Mouse (Mus musculus): ENCODE data around the gene Adamts13. TPM values are rescaled to one million over a fixed set of nuclear protein-coding genes. Genes with fewer than 3 reads are reported as not detected.
A peak's percentile ranks its signal among the peaks of the same experiment; 100 is the strongest.

The Adamts13 gene
- polyA plus RNA-seq, 1 experiment from 2014 or later: 0.20 TPM

DNA sequence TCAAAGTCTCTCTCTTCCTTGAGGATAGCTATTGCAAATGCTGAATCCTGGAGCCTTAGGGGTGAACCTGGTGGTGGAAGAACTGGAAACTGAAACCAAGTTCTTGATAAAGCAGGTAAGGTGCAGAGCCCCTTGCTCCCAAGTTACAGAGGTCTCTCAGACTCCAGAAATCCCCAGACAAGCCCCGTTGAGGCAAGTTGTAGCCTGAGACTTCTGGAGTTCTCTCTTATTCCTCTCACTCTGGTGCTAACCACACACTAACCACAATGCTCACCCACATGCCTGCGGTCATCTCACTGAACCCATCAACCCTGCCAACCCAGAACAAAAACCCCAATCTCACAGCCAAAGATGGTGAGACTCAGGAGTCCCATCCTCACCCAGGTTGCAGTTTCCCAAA is 37.9 kb upstream of the Adamts13 start:
- Histone ChIP-seq H3K9ac (ENCODE audit: low read depth, low read length) (no peak overlapping the region), H3K27me3 (replicated peaks; ENCODE audit: control insufficient read depth, insufficient read depth, low read length) (no peaks in the 10 kb centered on the region), H3K4me2 (replicated peaks; ENCODE audit: low read depth) (no peak overlapping the region), H3K27ac (ENCODE audit: low read depth, low read length) (peak overlapping the region; percentile 21; the same call in 1 of the 2 replicates), H3K36me3 (ENCODE audit: control insufficient read depth, insufficient read depth) (peaks cover 8% of the 10 kb centered on the region; the same call in 1 of the 2 replicates), H3K9me3 (ENCODE audit: control insufficient read depth) (no peaks in the 10 kb centered on the region), H3K4me1 (replicated peaks; ENCODE audit: control insufficient read depth, insufficient read depth, low read length) (peaks cover 6% of the 10 kb centered on the region; the same call in 1 of the 2 replicates), H3K4me3 (ENCODE audit: low read depth, low read length) (no peak overlapping the region)
- no peak for ATAC-seq
- 77% methylated on average over 2 of the region's 2 CpGs for WGBS
- no peak for TF ChIP-seq CTCF (IDR thresholded peaks at IDR 0.05; ENCODE audit: low read depth)

DNA sequence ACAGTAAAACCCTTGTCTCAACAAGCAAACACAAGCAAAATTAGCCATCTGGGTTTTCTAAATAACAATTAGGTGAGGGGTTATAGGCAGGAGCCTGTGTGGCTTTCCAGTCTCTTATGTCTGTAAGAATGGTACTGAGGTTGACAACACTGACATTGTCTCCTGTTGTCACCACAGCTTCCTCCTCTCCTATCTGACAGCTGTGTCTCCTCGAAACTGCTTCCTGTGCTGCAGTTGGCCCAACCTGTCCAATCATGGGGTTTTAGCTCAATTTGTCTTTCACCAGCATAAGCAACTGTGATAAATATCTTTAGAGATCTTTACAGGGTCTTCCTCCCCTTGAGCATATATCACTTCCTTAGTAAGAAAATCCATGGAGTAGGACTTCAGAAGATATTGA is 36.8 kb upstream of the Adamts13 start:
- TF ChIP-seq CTCF (IDR thresholded peaks at IDR 0.05; ENCODE audit: low read depth): no peak
- Histone ChIP-seq H3K4me2 (replicated peaks; ENCODE audit: low read depth) (no peak overlapping the region), H3K9me3 (ENCODE audit: control insufficient read depth) (no peaks in the 10 kb centered on the region), H3K36me3 (ENCODE audit: control insufficient read depth, insufficient read depth) (0 out of 2 replicates have a peak, but pooled peaks cover 4% of the 10 kb centered on the region), H3K4me3 (ENCODE audit: low read depth, low read length) (no peak overlapping the region), H3K9ac (ENCODE audit: low read depth, low read length) (no peak overlapping the region), H3K27ac (ENCODE audit: low read depth, low read length) (no peak overlapping the region), H3K4me1 (replicated peaks; ENCODE audit: control insufficient read depth, insufficient read depth, low read length) (peaks cover 6% of the 10 kb centered on the region; the same call in 1 of the 2 replicates), H3K27me3 (replicated peaks; ENCODE audit: control insufficient read depth, insufficient read depth, low read length) (no peaks in the 10 kb centered on the region)
- ATAC-seq: no peak
- WGBS: 57% methylated on average over 1 of the region's 1 CpGs

DNA sequence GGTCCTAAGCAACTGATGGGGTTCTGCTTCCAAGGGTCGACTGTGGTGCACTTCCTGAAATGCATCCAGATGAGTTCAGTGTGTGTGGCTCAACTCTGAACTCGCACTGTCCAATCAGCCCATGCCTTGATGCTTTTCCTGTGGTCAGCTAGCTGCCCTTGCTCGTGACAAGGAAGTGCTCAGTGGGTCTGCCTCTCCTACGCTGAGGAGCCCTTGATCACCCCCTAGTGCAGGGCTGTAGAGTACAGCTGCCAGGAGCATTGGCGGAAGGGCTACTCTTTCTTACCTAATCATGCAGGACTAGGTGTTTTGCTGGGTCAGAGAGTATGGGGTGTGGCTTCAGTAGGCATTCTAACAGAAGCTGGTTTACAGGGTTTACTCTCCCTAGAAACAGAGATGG is 31.7 kb upstream of the Adamts13 start:
- Histone ChIP-seq H3K9me3 (ENCODE audit: control insufficient read depth) (no peaks in the 10 kb centered on the region), H3K27ac (ENCODE audit: low read depth, low read length) (peak overlapping the region; percentile 46; the same call in 1 of the 2 replicates), H3K36me3 (ENCODE audit: control insufficient read depth, insufficient read depth) (0 out of 2 replicates have a peak, but pooled peaks cover 4% of the 10 kb centered on the region), H3K27me3 (replicated peaks; ENCODE audit: control insufficient read depth, insufficient read depth, low read length) (no peaks in the 10 kb centered on the region), H3K4me3 (ENCODE audit: low read depth, low read length) (no peak overlapping the region), H3K9ac (ENCODE audit: low read depth, low read length) (no peak overlapping the region), H3K4me2 (replicated peaks; ENCODE audit: low read depth) (no peak overlapping the region), H3K4me1 (replicated peaks; ENCODE audit: control insufficient read depth, insufficient read depth, low read length) (no peaks in the 10 kb centered on the region)
- ATAC-seq: peak; percentile 74
- TF ChIP-seq CTCF (IDR thresholded peaks at IDR 0.05; ENCODE audit: low read depth): peak; percentile 71
- 34% methylated on average over 5 of the region's 5 CpGs for WGBS

DNA sequence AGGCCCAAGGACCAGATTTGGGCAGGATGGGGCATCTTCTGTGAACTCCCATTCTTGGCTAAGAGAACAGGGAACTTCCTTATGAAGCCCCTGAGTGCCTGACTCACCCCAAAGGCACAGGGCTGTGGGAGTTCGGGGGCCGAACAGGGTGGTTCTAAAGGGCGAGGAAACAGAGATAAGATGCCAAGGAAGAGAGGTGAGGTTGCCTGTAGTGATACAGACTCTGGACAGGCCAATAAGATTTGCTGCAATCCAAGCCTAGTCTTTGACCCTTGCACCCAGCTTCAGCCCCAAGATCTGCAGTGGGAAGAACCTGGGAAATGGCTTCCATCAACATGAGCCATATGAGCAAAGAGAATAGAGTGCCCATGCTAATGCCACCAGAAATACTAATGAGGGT is 30.0 kb upstream of the Adamts13 start:
- Histone ChIP-seq H3K27me3 (replicated peaks; ENCODE audit: control insufficient read depth, insufficient read depth, low read length) (no peaks in the 10 kb centered on the region), H3K4me3 (ENCODE audit: low read depth, low read length) (no peak overlapping the region), H3K27ac (ENCODE audit: low read depth, low read length) (peak overlapping the region; percentile 76), H3K9ac (ENCODE audit: low read depth, low read length) (no peak overlapping the region), H3K4me1 (replicated peaks; ENCODE audit: control insufficient read depth, insufficient read depth, low read length) (no peaks in the 10 kb centered on the region), H3K9me3 (ENCODE audit: control insufficient read depth) (no peaks in the 10 kb centered on the region), H3K36me3 (ENCODE audit: control insufficient read depth, insufficient read depth) (peaks cover 15% of the 10 kb centered on the region), H3K4me2 (replicated peaks; ENCODE audit: low read depth) (no peak overlapping the region)
- WGBS: 27% methylated on average over 3 of the region's 3 CpGs
- peak; percentile 84 for ATAC-seq
- TF ChIP-seq CTCF (IDR thresholded peaks at IDR 0.05; ENCODE audit: low read depth): no peak

DNA sequence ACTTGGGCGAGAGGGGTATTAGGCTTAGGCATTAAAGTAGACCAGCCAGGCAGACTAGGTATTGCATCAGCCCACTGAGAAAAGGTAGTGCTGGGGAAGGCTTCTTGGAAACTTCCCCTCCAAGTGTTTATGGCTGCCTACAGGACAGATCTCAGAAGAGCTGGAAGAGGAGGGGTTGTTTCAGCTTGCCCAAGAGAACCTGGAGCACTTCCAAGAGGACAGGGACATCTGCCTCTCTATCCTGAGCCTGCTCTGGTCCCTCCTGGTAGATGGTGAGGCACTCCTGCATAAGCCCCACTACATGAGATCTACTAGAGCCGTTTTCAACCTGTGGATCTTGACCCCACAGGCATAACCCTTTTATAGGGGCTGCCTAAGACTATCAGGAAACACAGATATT is 22.8 kb upstream of the Adamts13 start:
- no peak overlapping the region for H3K4me2 ChIP-seq (replicated peaks; ENCODE audit: low read depth)
- H3K9ac ChIP-seq (ENCODE audit: low read depth, low read length): no peak overlapping the region
- ATAC-seq: no peak
- H3K36me3 ChIP-seq (ENCODE audit: control insufficient read depth, insufficient read depth): peaks cover 65% of the 10 kb centered on the region
- no peak for TF ChIP-seq CTCF (IDR thresholded peaks at IDR 0.05; ENCODE audit: low read depth)
- WGBS: 87% methylated on average over 2 of the region's 2 CpGs
- H3K9me3 ChIP-seq (ENCODE audit: control insufficient read depth): no peaks in the 10 kb centered on the region
- H3K4me3 ChIP-seq (ENCODE audit: low read depth, low read length): no peak overlapping the region
- no peaks in the 10 kb centered on the region for H3K27me3 ChIP-seq (replicated peaks; ENCODE audit: control insufficient read depth, insufficient read depth, low read length)
- H3K4me1 ChIP-seq (replicated peaks; ENCODE audit: control insufficient read depth, insufficient read depth, low read length): no peaks in the 10 kb centered on the region
- H3K27ac ChIP-seq (ENCODE audit: low read depth, low read length): no peak overlapping the region

DNA sequence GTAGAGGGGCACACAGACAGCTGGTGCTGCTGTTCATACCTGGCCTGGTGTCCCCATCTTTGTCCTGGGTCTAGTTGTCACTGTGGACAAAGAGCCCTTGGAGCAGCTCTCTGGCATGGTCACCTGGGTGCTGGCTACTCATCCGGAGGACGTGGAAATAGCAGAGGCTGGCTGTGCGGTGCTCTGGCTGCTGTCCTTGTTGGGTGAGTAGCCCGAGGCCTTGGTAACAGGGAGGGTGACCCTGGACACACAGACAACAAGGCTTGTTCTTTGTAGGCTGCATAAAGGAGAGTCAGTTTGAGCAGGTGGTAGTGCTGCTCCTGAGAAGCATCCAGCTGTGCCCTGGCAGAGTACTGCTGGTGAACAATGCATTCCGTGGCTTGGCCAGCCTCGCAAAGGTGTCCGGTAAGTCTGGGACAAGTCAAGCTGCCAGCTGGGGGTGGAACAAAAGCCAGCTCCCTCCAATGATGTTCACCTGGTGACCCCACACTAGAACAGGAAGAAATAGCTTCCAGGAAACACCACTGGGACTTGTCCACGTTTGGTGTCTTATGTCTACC is 21.8 kb upstream of the Adamts13 start:
- Histone ChIP-seq H3K9ac (ENCODE audit: low read depth, low read length) (no peak overlapping the region), H3K27me3 (replicated peaks; ENCODE audit: control insufficient read depth, insufficient read depth, low read length) (no peaks in the 10 kb centered on the region), H3K4me3 (ENCODE audit: low read depth, low read length) (no peak overlapping the region), H3K27ac (ENCODE audit: low read depth, low read length) (no peak overlapping the region), H3K4me2 (replicated peaks; ENCODE audit: low read depth) (no peak overlapping the region), H3K4me1 (replicated peaks; ENCODE audit: control insufficient read depth, insufficient read depth, low read length) (no peaks in the 10 kb centered on the region), H3K36me3 (ENCODE audit: control insufficient read depth, insufficient read depth) (peaks cover 72% of the 10 kb centered on the region), H3K9me3 (ENCODE audit: control insufficient read depth) (no peaks in the 10 kb centered on the region)
- no peak for ATAC-seq
- 89% methylated on average over 8 of the region's 8 CpGs for WGBS
- no peak for TF ChIP-seq CTCF (IDR thresholded peaks at IDR 0.05; ENCODE audit: low read depth)

Data from intestine, postnatal 0 days (tissue).